Mouse (Mus musculus) neural tube, embryonic 12.5 days (tissue): Measurements from ENCODE around the gene Npas4. TPM values are rescaled to one million over a fixed set of nuclear protein-coding genes. Genes with fewer than 3 reads are reported as not detected.

Experiments
- polyA plus RNA-seq: library from polyadenylated mRNA; unstranded; fragments of >200 nt; fragmentation: Nextera tagmentation; extraction: Ambion mirVana; gene quantifications from 2 replicates; pipeline ENCODE4 v1.2.1, GENCODE M21; 2016

The Npas4 gene
- polyA plus RNA-seq, 1 experiment from 2014 or later = 0.06 TPM

Other genes starting within 250 kb of the Npas4 start
- 157 and 164 TPM in 2 replicates for gene Rbm4b, start 233.8 kb downstream of the Npas4 start, polyA plus RNA-seq
- gene Rbm4, start 196.4 kb downstream of the Npas4 start, polyA plus RNA-seq = 102 and 106 TPM in 2 replicates
- 28.1 and 34.7 TPM in 2 replicates for gene Gm21992, start 178.7 kb downstream of the Npas4 start, polyA plus RNA-seq
- 96.3 and 97.1 TPM in 2 replicates for gene Rbm14, start 178.7 kb downstream of the Npas4 start, polyA plus RNA-seq
- 42.3 and 44.1 TPM in 2 replicates for gene Ccs, start 151.0 kb downstream of the Npas4 start, polyA plus RNA-seq
- gene Ccdc87, start 150.9 kb downstream of the Npas4 start, polyA plus RNA-seq = 0.14 and 0.26 TPM in 2 replicates
- gene Ctsf, start 135.2 kb downstream of the Npas4 start, polyA plus RNA-seq = 59.0 and 61.8 TPM in 2 replicates
- gene Actn3, start 112.4 kb downstream of the Npas4 start, polyA plus RNA-seq = 3.3 TPM in 2 replicates
- 21.4 and 22.1 TPM in 2 replicates for gene Zdhhc24, start 111.6 kb downstream of the Npas4 start, polyA plus RNA-seq
- gene Bbs1, start 83.7 kb downstream of the Npas4 start, polyA plus RNA-seq = 8.1 and 10.5 TPM in 2 replicates
- 167 and 171 TPM in 2 replicates for gene Dpp3, start 62.0 kb downstream of the Npas4 start, polyA plus RNA-seq
- gene Peli3, start 47.2 kb downstream of the Npas4 start, polyA plus RNA-seq = 4.9 and 6.5 TPM in 2 replicates
- gene Mrpl11, start 28.2 kb downstream of the Npas4 start, polyA plus RNA-seq = 126 and 132 TPM in 2 replicates
- 6.1 and 6.2 TPM in 2 replicates for gene Slc29a2, start 33.5 kb upstream of the Npas4 start, polyA plus RNA-seq
- 48.2 and 50.0 TPM in 2 replicates for gene B4gat1, start 48.5 kb upstream of the Npas4 start, polyA plus RNA-seq
- gene AC124502.3, start 48.6 kb upstream of the Npas4 start, polyA plus RNA-seq = 2.4 and 3.4 TPM in 2 replicates
- 58.7 TPM in 2 replicates for gene Brms1, start 51.0 kb upstream of the Npas4 start, polyA plus RNA-seq
- 2.0 and 2.5 TPM in 2 replicates for gene Rin1, start 60.2 kb upstream of the Npas4 start, polyA plus RNA-seq
- gene Cd248, start 77.8 kb upstream of the Npas4 start, polyA plus RNA-seq = 22.9 and 26.3 TPM in 2 replicates
- 2.5 and 2.8 TPM in 2 replicates for gene Tmem151a, start 95.2 kb upstream of the Npas4 start, polyA plus RNA-seq
- gene Yif1a, start 98.2 kb upstream of the Npas4 start, polyA plus RNA-seq = 66.3 and 69.1 TPM in 2 replicates
- 231 and 236 TPM in 2 replicates for gene Cnih2, start 108.2 kb upstream of the Npas4 start, polyA plus RNA-seq
- gene Rab1b, start 116.8 kb upstream of the Npas4 start, polyA plus RNA-seq = 245 and 247 TPM in 2 replicates
- gene Klc2, start 128.2 kb upstream of the Npas4 start, polyA plus RNA-seq = 62.6 and 63.1 TPM in 2 replicates